Mouse (Mus musculus) cerebellum, adult (tissue): ENCODE measurements at regions not wholly inside any gene's neighbourhood (a gene's known extent, or its start where the extent isn't known, plus 50 kb on each side); places are given as distances from the start of the nearest gene placed in this dataset.

Experiments
- ATAC-seq: cut with Nextera tagmentation; 2 replicates; pipeline ENCODE4 v1.9.2; 2017; ENCODE audit warnings: mild to moderate bottlenecking, moderate library complexity, mixed read lengths; ENCODE audit not compliant: insufficient number of reproducible peaks, low FRiP score, low TSS enrichment

DNA sequence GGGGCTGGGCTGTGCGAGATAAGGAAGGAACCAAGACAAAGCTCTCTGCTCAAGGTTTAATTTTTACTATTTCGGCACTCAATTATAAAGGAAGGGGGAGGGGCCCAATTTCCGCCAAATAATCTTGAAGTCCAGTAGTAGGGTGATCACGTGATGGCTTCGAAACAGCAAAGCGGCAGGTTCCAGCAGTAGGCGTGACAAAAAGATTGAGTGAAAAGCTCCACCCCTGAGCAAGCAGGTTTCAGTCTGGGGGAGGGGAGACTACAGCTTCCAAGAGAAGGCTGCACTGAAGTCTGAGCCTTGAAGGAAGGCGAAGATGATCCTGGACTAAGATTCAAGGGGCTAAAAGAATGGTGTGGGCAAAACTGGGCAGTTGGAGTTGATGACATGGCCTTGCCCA is 222.9 kb downstream of the Enc1 start:
- no peak for ATAC-seq

DNA sequence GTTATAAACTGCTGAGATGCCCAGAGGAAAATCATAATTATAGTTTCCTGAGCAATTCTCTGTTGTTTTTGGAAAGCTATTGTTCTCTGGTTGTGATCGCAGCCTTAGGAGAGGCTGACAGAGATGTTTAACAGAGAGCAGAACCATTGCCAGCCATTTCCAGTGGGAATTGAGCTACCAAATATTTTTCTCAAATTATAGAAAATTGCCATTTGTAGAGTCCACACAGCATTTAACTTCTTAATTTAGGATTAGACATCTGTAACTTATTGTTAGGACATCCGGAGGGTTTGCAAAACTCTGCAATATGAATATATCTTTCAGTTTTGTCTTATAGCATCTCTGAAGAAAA is 222.0 kb downstream of the Enc1 start:
- no peak for ATAC-seq

DNA sequence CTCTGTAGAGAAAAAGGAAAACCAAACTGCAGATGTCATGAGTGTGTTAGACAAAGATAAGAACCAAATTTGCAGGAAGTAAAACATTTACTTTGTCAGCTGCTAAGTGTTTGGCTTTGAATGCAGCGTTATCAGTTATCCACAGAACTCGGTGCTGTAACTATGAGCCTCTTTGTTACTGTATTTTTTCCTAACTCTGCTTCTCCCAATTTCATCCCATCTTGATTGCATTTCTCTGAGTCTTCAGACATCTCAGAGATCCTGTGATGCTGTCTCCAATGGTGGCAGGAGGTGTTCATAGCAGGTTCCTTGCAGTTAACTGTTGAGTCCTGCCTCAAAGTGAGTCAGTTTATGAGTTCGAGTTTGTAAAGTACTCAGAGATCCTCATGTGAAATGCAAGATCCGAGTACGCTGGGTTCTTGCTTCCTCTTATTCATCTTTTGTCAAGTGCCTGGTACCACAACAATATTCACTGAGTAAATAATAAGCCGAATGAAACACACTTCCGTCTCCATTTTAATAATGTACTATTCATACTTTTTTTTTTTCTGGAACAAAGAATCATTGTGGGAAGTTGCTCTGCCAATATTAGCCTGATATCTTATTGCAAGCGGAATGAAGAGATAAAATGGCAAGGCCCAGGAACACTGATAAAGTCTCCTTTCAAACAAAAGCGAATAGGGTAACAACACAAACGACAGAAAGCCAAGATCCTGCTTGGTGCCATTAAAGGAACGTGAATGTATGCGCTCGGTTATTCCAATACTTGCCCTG is 221.4 kb downstream of the Enc1 start:
- ATAC-seq: no peak

DNA sequence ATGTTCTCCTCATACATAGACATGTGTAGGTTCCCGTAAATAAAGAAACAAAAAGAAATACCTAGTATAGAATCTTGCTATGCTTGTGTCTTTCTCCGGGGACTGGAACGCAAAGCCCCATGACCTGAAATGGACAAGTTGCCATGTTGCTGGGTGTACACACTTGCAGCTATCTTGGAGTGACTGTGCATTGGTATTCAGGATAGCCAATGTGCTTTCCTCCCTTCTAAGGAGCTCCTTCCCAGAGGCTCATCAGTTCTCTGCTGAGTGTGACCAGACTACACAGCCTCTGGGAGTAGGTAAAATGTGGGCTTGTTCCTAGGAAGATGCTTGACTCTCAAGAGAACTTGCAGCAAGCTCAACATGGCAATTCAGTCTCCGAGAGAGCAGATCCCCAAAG is 220.3 kb downstream of the Enc1 start:
- no peak; the same call in 1 of the 2 replicates for ATAC-seq

DNA sequence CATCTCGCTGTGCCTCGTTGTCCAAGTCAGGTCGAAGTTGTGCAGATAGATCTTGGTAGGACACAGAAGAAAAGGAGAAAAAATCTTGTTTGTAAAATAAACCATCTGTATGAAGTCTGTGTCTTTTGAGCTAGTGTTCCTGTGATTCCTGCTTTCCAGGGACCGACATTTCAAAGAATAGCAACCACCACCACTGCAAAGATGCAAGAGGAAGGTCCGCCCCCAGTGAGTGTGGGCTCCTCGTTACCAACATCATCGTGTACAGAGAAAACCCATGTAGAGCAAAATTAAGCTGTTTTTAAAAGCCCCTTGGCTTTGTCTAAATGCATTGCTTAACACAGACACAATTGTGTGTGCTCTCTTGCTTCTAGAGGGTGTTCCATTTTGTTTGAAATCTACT is 218.2 kb downstream of the Enc1 start:
- ATAC-seq: no peak

DNA sequence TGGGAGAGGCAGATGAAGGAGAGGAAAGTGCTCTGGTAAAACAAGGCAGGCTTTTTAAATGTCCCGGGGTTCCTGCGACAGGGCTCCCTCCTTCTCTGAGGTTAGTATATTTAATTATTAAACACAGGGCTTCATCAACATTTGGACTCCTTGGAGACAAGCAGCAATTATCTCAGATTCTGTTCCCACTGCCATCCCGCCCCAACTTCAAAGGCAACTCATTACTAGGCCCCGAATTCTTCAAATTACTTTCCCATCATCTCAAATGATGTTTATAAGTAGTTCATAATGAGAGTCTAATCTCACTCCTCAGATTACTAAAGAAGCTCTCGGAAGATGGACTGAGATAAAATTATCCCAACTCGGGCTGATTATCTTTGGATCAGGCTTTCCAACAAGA is 215.1 kb downstream of the Enc1 start:
- ATAC-seq: no peak

DNA sequence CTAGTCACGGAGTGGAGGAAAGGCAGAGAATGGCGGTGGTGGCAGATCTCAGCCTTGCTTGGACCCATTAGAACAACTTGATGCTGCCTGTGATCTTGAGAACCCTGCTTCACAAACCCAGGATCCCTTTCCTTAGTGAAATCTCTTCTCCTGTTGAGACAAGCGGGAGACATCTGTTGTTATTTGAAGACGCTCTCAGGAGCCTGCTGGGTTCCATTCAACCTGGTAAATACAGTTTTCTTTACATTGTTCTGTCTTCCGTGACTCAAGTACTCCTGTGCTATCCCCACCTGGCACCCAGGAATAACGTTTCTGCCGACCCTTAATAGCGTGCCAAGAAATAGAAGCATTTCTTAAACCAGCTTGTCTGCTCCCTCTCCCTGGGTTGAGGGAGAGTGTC is 213.8 kb downstream of the Enc1 start:
- ATAC-seq: no peak

DNA sequence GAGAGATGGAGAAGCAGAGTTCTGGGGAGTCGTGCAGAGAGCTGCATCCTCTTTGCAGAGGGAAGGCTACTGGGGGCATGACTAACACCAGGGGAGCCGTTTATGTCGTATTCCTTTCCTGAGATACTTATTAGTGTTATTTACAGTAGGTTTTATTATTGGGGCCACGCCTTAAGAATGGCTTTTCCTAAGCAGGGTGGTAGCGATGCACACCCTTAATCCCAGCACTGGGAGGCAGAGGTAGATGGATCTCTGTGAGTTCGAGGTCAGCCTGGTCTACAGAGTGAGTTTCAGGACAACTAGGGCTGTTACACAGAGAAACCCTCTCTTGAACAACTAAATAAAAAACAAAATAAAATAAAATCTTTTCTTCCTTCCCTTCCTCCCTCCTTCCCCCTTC is 212.6 kb downstream of the Enc1 start:
- no peak for ATAC-seq

DNA sequence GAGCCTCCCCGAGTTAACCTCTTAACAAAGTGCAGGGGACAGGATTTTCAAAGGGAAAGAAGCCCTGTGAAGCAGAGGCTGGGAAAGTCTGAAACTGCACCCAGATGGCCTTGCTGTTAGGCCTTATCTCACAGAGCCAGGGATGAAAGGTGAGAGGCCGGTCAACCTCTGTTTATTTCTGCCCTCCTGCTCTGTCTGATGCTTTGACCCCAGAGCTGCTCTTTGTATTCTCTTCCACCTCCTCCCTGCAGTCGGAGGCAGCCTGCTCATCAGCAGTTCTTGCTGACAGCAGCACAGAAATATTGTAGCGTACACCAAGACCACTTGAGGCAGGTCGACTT is 212.2 kb downstream of the Enc1 start:
- ATAC-seq: no peak

DNA sequence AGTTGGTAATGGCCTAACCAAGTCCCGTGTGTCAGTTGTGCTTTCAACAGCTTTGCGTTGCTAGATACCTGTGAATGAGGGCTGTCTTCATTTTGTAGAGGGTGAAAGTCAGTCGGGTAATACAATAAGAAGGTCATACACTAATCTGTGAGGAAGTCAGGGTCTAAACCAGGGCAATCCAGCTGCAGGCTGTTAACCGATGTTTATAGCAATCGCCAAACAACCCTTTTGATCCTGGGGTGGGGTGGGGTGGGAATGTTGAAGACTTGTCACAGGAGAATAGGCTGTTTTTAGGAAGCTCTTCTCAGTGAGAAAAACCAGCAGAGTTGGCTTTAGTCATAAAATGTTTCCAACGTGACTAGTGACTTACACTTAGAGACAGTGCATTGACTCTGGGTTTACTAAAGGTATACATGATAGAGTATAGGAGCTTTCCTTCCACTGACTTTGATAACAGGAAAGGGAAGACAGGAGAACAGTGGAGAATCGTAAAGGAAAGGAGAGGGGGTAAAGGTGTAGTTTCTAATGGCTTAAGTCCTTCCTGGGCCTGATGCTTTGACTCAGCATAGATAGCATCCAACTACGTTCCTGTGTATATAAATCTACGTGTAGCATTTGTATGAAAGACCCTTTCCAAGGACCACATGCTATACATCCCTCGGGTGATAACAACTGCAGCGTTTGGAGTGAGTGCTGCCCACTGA is 211.6 kb downstream of the Enc1 start:
- no peak for ATAC-seq

DNA sequence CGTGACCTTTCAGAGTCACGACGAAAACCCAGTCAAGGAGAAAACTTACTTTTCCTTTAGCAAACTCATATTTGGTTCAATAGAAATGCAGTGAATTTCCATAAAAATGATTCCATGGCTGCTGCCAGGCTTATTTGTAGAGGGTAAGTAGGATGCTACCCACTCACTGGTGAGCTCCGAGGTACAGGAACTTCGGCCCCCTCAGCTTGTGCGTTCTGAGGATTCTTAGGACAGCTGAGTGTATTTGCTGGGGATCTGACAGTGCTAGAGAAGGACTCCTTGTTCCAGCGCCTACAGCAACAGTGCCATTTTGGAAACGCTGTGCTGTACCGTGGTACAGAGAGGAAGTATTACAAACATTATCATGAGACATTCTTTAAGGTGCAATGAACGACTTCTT is 210.4 kb downstream of the Enc1 start:
- ATAC-seq: no peak

DNA sequence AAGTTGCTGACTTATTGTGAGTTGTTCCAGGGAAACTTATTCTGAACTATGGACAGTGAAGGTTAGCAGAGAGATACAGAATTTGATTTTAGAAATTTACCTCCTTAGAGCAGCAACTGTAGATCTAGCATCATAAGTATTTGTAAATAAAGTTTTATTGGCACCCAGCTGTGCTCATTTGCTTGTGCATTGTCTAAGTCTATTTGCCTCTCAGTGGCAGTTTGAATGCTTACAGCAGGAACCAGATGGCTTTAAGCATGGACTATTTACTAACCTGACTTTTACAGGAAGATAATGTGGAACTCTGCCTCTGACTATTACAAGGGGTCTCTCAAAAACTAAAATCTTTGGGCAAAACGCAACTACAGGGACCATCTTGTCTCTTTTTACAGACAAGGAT is 207.2 kb downstream of the Enc1 start:
- ATAC-seq: no peak

DNA sequence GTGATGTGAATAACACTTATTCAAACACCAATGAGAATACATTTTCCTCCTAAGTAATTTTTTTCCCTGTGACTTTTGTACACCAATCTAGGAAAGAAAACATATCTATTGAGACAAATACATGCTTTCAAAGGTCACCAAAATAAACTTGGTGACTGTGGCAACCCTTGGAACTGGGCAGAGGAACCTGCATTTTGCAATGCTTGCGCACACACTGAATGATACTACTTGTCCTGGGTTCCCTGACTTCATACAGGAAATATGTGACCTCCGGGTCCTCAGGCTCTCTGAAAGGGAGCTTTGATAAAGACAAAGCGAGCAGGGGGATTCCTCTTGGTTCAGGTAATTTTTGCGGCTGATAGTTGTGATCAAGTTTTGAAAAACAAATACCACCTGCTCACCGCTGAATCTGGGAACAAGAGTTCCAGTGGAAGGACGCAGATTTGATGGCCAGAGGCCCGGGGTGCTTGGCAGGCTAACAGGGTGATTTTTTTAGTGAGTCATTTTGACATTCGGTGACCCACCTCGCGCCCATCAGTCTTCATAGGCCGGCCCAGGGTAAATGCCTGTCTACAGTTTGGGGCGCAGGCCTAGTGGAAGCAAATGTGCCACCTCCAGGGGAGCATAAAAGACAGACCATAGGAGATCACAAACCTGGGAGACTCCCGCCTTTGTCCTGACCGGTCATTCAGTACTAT is 203.0 kb downstream of the Enc1 start:
- no peak for ATAC-seq

DNA sequence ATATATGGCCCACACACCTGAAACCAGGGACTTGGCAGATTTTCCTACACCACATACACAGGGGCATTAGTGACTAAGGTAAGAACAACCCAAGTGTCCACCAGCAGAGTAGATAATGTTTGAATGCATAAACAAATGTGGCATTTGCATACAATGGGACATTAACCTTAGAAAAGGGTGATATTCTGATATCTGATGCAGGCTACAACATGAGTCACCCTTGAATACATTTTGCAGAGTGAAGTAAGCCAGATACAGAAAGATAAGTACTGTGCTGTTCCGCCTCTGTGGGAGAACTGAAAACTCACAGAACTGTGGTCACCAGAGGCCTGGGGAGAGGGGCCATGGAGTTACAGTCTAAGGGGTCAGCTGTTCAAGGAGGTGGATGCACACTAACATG is 201.9 kb downstream of the Enc1 start:
- ATAC-seq: no peak

DNA sequence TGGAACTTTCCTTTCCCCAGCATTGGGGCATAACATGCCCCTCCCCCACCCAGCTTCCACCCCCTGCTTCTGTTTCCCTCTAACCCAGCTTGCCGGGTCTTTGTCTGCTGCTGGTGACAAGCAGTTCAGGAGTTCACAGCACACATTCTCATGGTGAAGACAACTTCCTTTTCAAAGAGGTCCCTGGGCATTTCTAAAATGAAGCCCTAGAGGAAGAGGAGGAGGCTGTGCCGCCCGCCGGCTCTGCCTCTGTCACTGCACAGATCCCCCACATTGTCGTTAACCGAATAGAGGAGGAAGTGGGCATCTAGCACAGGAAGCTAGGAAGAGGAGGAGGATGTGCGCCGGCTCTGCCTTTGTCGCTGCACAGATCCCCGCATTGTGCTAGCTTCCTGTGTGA is 201.4 kb downstream of the Enc1 start:
- no peak for ATAC-seq

DNA sequence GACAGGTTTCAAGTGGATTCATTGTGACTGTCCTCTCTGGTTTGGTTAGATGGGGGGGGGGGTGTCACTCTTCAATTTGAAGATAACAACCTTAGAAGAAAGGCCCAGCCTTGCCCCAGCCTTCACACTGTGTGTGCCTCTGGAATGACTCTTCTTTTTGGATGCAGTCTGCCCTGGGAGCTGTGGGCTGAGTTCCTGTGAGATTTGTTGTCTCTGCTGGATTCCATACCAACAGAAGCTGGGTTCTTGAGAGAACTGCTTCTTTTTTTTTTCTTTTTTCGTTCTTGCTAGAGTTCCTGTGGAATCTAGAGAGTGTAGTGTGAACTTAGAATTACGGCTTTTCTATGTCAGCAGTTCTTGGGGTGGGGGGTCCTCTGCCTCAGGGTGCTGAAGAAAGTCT is 200.9 kb downstream of the Enc1 start:
- no peak for ATAC-seq

DNA sequence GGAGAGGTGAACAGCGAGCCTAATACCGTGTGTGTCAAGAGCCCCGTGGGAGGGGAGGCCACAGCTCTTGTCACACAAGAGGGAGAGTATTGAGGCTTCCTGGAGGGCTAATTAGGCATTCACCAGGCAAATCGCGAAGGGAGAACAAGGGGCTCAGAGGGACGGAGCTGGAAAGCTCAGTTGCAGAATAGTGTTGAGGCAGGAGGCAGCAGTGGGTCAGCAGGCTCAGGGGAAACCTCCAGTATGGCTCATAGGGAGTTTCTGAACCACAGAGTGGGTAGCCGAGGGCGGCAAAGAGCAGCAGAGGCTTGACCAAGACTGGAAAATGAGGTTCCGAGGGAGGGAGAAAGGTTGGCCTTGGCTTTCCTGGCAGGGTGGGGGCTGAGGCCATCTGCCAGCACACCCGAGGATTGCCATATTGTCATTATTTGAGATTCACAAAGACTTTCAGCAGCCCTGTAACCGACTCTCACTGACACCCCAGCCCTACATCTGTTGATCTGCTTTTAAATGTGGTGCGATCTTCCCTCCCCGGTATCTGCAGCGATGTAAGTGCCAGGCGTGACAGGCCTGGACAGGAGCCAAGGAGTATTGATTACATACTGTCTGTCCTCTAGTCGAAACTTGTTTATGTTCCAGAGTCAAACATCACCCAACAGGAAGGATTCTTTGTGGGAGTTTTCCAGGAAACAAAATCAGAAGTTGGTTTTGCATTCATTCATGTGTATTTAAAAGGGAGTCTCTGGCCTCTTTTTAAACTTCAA is 198.5 kb downstream of the Enc1 start:
- ATAC-seq: peak; percentile 53

DNA sequence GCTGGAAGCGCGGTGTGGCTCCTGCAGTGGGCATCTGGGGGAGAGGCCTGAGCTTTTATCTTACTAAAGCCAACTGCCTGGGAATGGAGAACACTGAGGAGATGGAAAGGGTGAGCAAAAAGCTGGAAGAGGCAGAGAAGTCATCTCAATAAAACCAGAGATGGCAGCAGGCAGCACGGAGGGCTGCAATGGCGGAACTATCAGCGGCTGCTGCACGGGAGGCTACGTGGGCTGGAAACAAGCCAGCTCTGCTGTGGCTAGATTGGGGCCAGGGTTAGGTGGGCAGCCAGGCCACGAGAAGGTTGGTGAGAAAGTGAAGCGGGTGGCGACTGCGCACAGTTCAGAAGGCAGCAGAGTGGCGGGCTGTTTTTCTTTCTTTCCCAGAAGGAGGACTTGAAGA is 197.8 kb downstream of the Enc1 start:
- no peak for ATAC-seq

DNA sequence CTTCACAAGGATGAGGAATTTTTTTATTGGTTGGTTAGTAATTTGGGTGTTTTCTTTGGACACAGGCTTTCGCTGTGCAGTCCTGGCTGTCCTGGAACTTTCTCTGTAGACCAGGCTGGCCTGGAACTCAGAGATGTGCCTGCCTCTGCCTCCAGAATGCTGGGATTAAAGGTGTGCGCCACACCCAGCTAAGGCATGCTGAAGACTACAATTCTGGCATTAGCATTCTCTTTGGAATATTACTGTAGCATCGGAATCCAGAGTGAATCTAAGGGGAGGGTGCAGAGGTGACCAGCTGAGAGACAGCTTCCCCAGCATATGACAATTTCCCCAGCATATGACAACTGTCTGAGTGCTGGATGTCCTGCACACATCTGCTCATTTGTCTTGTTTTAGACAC is 197.4 kb downstream of the Enc1 start:
- ATAC-seq: no peak

DNA sequence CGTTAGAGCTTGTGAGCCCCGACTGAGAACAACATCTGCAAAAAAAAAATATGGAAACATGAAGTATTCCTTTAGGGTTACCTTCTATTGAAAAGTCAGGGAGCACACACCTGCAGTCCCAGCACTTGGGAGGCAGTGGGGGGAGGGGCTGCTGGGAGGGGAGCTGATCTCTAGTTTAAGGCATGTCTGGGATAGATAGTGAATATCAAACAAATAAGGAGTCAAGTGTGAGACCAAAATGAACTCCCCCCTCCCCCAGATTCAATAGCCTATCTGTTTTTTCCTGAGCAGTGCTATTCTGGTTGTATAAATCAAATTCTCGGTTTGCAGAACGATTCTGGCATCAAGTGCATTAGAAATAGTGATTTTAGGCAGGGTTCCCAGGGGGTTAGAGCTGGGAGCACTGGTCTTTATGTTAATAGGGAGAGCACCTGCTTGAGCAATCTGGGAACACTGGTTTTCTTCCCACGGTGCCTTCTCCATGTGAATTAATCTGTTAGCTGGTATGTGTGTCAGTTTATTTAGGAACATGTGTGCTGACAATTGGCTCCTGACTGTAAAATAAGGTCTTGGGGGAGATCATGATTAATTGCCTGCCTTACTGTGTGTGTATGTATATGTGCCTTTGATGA is 195.9 kb downstream of the Enc1 start:
- no peak for ATAC-seq
